Mouse (Mus musculus) spleen, postnatal 14 days (tissue): ENCODE measurements at regions not wholly inside any gene's neighbourhood (a gene's known extent, or its start where the extent isn't known, plus 50 kb on each side); places are given as distances from the start of the nearest gene placed in this dataset.

Experiments used
- DNase-seq, 2 experiments: peaks; one replicate each; pipeline ENCODE4 v3.0.0; 2021 to 2022; ENCODE audit warnings: low spot score in 2 of 2

- no peak for DNase-seq
Observed at GRCm38 (mm10) chr14:33794262-33794661, 129.1 kb upstream of the Gdf10 start.

GRCm38 (mm10) chr14:33797551-33798303, 125.7 kb upstream of the Gdf10 start:
- no peak for DNase-seq

- DNase-seq: no peak
Observed at GRCm38 (mm10) chr14:33804321-33804720, 119.1 kb upstream of the Gdf10 start.

GRCm38 (mm10) chr14:33804721-33805120, 118.7 kb upstream of the Gdf10 start:
- no peak for DNase-seq

GRCm38 (mm10) chr14:33807196-33807595, 116.2 kb upstream of the Gdf10 start:
- no peak for DNase-seq

GRCm38 (mm10) chr14:33808593-33809265, 114.7 kb upstream of the Gdf10 start:
- DNase-seq: no peak

GRCm38 (mm10) chr14:33810584-33810983, 112.8 kb upstream of the Gdf10 start:
- DNase-seq: no peak

- no peak for DNase-seq
Observed at GRCm38 (mm10) chr14:33811241-33811640, 112.1 kb upstream of the Gdf10 start.

- DNase-seq: no peak
Observed at GRCm38 (mm10) chr14:33812266-33812665, 111.1 kb upstream of the Gdf10 start.

GRCm38 (mm10) chr14:33812772-33813171, 110.6 kb upstream of the Gdf10 start:
- DNase-seq: no peak

GRCm38 (mm10) chr14:33813274-33813673, 110.1 kb upstream of the Gdf10 start:
- DNase-seq: no peak

GRCm38 (mm10) chr14:33814107-33814506, 109.3 kb upstream of the Gdf10 start:
- no peak for DNase-seq

- no peak for DNase-seq
Observed at GRCm38 (mm10) chr14:33814599-33814998, 108.8 kb upstream of the Gdf10 start.

GRCm38 (mm10) chr14:33820541-33821260, 102.7 kb upstream of the Gdf10 start:
- DNase-seq: no peak

- DNase-seq: no peak
Observed at GRCm38 (mm10) chr14:33821436-33821835, 102.0 kb upstream of the Gdf10 start.

- DNase-seq: no peak
Observed at GRCm38 (mm10) chr14:33824421-33824874, 98.9 kb upstream of the Gdf10 start.

- no peak for DNase-seq
Observed at GRCm38 (mm10) chr14:33826003-33826644, 97.3 kb upstream of the Gdf10 start.

- DNase-seq: no peak
Observed at GRCm38 (mm10) chr14:33832650-33833319, 90.6 kb upstream of the Gdf10 start.

GRCm38 (mm10) chr14:33836341-33836740, 87.0 kb upstream of the Gdf10 start:
- DNase-seq: no peak

- no peak for DNase-seq
Observed at GRCm38 (mm10) chr14:33841821-33842220, 81.6 kb upstream of the Gdf10 start.

GRCm38 (mm10) chr14:33853499-33853898, 69.9 kb upstream of the Gdf10 start:
- DNase-seq: no peak
